Mouse (Mus musculus) myocyte (in vitro differentiated cells): ENCODE data around the gene Diaph3.

Experiments used
- E2F4 ChIP-seq: IDR thresholded peaks from one replicate; pipeline ENCODE4 v1.6.1; 2011; ENCODE audit warnings: mild to moderate bottlenecking, control low read depth, moderate library complexity; ENCODE audit not compliant: insufficient read depth
- MAX ChIP-seq: IDR thresholded peaks from one replicate; pipeline ENCODE4 v1.6.1; 2011; ENCODE audit warnings: low read depth, mild to moderate bottlenecking, control low read depth
- POLR2A ChIP-seq: IDR thresholded peaks from one replicate; pipeline ENCODE4 v1.6.1; 2011; ENCODE audit warnings: low read depth, mild to moderate bottlenecking, control low read depth, moderate library complexity; ENCODE audit not compliant: insufficient read length
- TCF3 ChIP-seq: IDR thresholded peaks from one replicate; pipeline ENCODE4 v1.6.1; 2011; ENCODE audit warnings: low read depth, control low read depth; ENCODE audit not compliant: insufficient read length

DNA sequence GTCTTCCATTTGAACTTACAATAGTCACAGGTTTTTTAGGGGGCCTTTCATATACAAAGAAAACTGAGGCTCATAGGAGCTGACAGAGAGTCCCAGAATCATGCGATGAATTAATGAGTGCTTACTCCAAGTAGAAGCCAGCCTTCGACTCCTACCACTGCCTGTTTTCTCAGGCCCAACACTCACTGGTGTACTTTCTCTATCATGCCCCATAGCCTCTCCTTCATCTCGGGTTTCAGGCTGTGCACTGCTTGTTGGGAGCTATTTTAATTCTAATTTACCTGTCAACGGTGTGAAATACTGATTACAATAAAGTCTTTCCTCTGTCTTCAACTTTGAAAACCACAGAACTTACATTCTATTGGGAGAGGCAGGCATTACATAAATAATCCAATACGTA lies 449.7 kb downstream of the Diaph3 start:
- TF ChIP-seq POLR2A (no peak), E2F4 (no peak), TCF3 (no peak), MAX (no peak)
